Mouse (Mus musculus) T-cell, adult 2 months (primary cell): ENCODE data around the gene Med12l.

Source experiments
- DNase-seq: peaks from one replicate; pipeline ENCODE4 v3.0.0; 2022; ENCODE audit warnings: low spot score

Gene Med12l

DNA sequence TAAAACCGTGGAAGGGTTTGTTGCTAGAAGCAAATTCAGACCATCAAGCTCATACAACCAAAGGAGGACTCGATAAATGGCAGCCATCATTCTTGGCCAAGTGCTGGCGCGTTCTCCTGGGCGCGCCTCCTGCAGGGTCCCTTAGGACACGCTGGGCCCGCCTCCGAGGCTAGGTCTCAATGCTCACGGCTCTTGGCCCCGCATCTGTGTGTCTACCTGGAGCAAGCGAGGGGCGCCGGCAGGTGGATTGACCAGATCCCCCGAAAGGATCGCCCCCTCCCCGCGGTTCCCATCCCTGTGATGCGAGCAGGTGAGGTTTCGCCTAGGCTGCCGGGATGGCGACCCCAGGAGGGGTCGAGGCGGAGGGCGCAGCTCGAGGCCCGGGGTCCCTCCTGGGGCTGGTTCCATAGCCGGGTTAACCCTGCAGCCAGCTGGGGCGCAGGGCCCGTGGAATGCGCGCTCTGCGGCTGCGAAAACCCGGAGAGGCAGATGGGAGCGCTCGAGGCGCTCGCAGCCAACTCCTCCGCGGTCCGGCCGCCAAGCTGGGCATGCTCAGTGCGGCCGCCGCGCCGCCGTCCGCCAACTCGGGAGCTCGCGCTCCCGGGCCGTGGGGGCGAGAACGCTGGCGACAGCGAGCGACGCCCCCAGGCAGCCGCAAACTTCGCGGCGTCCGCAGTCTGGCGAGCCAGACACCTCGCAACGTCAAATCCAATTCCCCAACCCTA lies at the start of gene Med12l:
Gene Med12l, plus strand, starts transcription at position 555 of the 725 bp plus-strand sequence.
- DNase-seq: no peak

DNA sequence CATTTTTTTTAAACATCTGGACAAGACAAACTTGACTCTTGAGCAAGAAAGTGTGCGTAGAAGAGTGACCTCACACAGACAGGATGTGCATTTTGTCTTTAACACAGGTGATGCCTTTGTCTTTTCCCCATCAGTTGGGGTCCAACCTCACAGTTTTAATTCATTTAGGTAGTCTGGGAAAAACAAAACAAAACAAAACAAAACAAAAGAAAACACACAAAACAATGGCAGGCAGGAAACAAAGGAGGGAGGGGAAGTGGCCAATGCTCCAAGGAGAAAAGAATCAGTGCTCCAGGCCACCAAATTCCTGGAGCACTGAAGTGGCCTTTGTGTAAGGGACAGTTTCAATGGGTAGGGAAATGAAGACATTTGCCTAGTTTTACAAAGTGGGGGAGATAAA lies 44.5 kb upstream of the Med12l start:
- no peak for DNase-seq

DNA sequence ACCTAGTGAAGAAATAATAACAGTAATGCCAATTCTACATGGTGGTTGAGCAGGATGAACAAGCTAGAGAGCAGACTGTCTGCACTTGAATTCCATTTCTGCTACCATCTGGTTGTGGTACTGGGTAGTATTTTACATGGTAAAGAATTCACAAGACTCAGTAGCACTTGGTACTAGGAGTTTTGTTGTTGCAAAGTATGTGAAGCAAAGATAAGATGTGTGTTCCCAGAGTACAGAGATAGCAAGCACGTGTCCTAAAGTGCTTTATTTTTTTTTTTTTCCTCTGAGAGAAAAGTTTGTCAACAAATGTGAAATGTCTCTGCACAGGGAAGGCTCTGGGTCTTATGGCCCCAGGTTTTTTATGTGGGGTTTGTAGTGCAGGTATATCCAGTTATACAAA lies 28.2 kb upstream of the Med12l start:
- DNase-seq: no peak

GRCm38 (mm10) chr3:58977906-58978622 lies 27.6 kb upstream of the Med12l start:
- DNase-seq: no peak

DNA sequence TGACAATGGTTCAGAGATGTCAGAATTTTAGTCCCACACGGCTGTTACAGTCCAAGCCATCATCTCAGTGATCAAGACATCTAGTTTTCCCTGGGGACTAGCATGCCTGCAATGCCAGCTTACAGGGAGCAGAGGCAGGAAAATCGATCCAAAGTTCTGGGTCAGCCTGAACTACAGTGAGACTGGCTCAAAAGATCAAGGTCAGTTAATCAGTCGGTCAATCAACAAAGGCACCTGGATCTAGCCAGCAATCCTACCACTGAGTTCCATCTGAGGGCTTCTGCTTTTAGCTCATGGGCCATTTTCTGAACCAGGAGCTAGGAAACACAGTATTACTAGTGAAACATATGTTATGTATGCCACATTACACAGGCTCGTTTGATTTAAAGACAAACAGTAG lies 25.0 kb upstream of the Med12l start:
- DNase-seq: no peak

GRCm38 (mm10) chr3:58982896-58983837 lies 22.5 kb upstream of the Med12l start:
- peak; percentile 38 for DNase-seq

GRCm38 (mm10) chr3:58983838-58984598 lies 21.6 kb upstream of the Med12l start:
- DNase-seq: no peak

DNA sequence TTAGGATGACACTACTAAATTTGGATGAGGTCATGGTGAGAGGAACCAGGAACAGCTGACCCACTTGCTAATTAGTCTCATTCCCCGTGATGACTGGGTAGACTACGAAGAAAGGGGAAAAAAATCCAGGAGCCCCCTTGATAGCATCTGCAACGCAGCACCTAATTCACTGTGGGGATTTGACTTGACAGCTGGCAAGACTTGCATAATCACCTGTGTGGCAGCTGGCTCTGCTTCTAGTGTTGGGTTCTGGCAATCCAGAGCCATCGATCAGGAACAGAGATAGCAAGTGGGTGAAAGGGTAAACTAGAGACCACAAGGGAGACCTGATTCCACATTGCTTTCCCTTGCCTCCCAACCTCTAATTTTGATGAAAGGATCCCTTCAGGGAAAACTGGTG lies 19.8 kb upstream of the Med12l start:
- DNase-seq: no peak

- no peak for DNase-seq
Measured at GRCm38 (mm10) chr3:58989374-58989773, 16.3 kb upstream of the Med12l start.

- no peak for DNase-seq
Measured at GRCm38 (mm10) chr3:58990556-58990955, 15.1 kb upstream of the Med12l start.

- no peak for DNase-seq
Measured at GRCm38 (mm10) chr3:58992122-58992521, 13.5 kb upstream of the Med12l start.

DNA sequence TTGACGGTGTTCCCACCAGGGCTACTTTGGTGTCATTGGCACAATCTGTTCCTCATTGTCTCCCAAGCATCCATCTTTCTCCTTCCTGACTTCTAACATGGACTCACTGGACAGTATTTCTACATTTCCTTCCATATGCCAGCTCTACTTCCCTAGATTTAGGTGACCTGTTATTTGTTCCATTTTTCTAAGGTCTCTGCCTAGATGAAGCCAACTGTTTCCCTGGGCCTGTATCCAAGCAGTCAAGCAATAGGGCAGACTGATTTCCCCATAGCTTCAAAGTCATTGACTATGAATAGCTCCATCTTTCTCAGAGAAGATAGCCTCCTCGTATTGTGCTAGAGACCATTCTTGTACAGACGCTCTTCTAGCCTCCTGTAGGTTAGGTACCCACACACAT lies 12.0 kb upstream of the Med12l start:
- DNase-seq: no peak

DNA sequence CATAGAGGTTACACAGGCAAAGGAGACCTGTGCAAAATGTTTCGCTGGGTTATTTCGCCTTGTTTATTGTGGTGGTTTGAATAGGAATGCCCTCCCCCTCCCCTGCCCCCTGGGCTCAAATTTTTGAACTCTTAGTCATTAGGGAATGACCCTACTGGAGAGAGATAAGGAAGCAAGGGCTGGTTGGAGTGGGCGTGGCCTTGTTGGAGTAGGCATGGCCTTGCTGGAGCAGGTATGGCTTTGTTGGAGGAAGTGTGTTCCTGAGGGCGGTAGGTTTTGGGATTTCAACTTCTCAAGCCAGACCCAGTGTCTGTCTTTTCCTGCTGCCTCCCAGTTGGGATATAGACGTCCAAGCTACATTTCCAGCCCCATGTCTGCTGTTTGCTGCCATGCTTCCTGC lies 1.9 kb upstream of the Med12l start:
- no peak for DNase-seq

- peak; percentile 3 for DNase-seq
Measured at GRCm38 (mm10) chr3:59005996-59006730, 538 bp downstream of the Med12l start.

GRCm38 (mm10) chr3:59006731-59007441 lies 1.3 kb downstream of the Med12l start:
- DNase-seq: peak; percentile 12

DNA sequence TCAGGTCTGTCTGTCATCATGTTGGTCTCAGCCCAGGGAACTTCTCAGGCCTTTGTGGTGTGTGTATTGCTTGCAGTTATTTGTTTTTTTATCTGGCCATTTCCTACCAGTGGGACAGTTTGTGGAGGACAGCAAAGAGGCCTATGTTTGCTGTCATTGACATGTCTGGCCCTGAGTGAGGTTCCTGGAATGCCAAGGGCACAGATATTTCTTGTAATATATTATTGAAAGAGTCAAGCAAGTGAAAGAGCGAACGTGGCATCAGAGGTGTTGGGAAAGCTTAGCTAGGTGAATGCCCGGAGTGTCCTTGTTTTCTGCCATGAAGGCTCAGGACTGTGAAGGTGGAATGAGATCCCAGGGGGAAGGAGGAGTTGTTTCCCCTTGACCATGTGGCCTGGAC lies 4.7 kb downstream of the Med12l start:
- no peak for DNase-seq

DNA sequence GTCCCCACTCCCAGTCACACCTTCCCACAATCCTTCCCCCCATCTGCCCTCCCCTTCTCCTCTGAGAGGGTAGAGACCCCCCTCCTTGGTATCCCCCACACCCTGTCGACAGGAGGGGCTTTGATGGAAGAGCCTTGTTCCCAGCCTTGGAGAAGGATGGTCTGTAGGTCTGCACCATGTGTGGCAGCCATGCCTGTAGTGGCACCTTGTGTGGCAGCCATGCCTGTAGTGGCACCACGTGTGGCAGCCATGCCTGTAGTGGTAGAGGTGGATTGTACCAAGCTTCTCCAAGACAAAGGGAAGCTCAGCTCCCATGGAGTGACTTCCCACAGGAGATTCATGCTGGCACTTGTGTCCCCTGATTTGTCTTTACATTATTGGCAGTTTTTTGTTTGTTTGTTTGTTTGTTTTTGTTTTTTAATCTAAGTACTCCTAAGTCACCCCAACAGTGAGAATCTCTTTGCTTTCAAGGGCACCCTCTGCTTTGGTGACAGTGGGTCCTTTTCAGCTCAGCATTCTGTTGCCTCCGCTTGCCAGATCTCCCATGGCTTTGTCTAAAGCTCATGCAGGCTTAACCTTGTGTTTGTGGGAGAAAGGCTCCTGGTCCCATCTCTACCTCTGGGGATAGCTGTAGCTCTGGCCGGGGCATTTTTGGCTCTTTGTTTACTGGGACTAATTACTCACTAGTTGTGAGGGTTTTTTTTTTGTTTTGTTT lies 10.2 kb downstream of the Med12l start:
- no peak for DNase-seq

GRCm38 (mm10) chr3:59016501-59016900 lies 10.9 kb downstream of the Med12l start:
- DNase-seq: no peak

DNA sequence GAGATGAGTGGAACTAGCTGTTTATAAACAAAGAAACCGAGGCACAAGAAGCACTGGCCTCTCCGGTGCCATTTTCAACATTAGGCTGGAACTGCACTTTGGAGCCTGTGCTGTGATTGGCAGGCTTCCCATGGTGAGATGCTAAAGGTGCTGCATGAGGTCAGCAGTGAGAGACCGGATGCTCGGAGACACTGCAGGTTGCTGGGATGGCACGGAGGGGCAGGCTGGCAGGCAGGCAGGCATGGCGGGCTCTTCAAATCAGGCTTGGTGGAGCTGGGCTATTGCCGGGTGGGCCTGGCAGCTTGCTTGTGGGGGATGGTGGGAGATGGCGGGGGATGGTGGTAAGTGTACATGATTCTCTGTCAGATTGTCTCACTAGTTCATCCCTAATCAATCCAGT lies 15.6 kb downstream of the Med12l start:
- no peak for DNase-seq

- DNase-seq: no peak
Measured at GRCm38 (mm10) chr3:59022251-59022650, 16.6 kb downstream of the Med12l start.
